Mouse (Mus musculus) erythroblast, embryonic 14.5 days (primary cell): ENCODE measurements around the gene Ccdc71.

Experiments
- GATA1 ChIP-seq: IDR thresholded peaks from 2 replicates; pipeline ENCODE4 v1.6.1; 2012; ENCODE audit warnings: low read length, inconsistent platforms, mixed read lengths
- TAL1 ChIP-seq: IDR thresholded peaks from 3 replicates; pipeline ENCODE4 v1.6.1; 2012; ENCODE audit warnings: low read length, inconsistent platforms, mixed read lengths

GRCm38 (mm10) chr9:108431431-108432067, 28.8 kb upstream of the Ccdc71 start:
- TF ChIP-seq GATA1 (no peak), TAL1 (no peak)
